Mouse (Mus musculus): ENCODE results near the gene Lrrc8e. TPM values are rescaled to one million over a fixed set of nuclear protein-coding genes. Genes with fewer than 3 reads are reported as not detected.

Gene Lrrc8e
- polyA plus RNA-seq, 1 experiment from 2014 or later, result 6.7 TPM

Other genes starting within 250 kb of the Lrrc8e start
- not detected in 2 replicates for gene Cd209f, start 121.0 kb upstream of the Lrrc8e start, polyA plus RNA-seq (2015; fragmentation: Nextera tagmentation; extraction: Ambion mirVana)
- gene Cd209g, start 92.7 kb upstream of the Lrrc8e start, polyA plus RNA-seq (2015; fragmentation: Nextera tagmentation; extraction: Ambion mirVana), result not detected in 2 replicates
- gene Evi5l, start 60.3 kb upstream of the Lrrc8e start, polyA plus RNA-seq (2015; fragmentation: Nextera tagmentation; extraction: Ambion mirVana), result 24.1 and 24.5 TPM in 2 replicates
- gene Prr36, start 9.4 kb upstream of the Lrrc8e start, polyA plus RNA-seq (2015; fragmentation: Nextera tagmentation; extraction: Ambion mirVana), result 4.4 and 4.5 TPM in 2 replicates
- 26.8 and 29.1 TPM in 2 replicates for gene Map2k7, start 11.9 kb downstream of the Lrrc8e start, polyA plus RNA-seq (2015; fragmentation: Nextera tagmentation; extraction: Ambion mirVana)
- 1.1 and 1.6 TPM in 2 replicates for gene Gm49320, start 12.0 kb downstream of the Lrrc8e start, polyA plus RNA-seq (2015; fragmentation: Nextera tagmentation; extraction: Ambion mirVana)
- gene Tgfbr3l, start 21.4 kb downstream of the Lrrc8e start, polyA plus RNA-seq (2015; fragmentation: Nextera tagmentation; extraction: Ambion mirVana), result 3.4 and 4.2 TPM in 2 replicates
- gene Snapc2, start 26.3 kb downstream of the Lrrc8e start, polyA plus RNA-seq (2015; fragmentation: Nextera tagmentation; extraction: Ambion mirVana), result 48.7 and 52.0 TPM in 2 replicates
- 54.4 and 58.0 TPM in 2 replicates for gene Ctxn1, start 32.4 kb downstream of the Lrrc8e start, polyA plus RNA-seq (2015; fragmentation: Nextera tagmentation; extraction: Ambion mirVana)
- gene Timm44, start 49.1 kb downstream of the Lrrc8e start, polyA plus RNA-seq (2015; fragmentation: Nextera tagmentation; extraction: Ambion mirVana), result 56.5 and 57.2 TPM in 2 replicates
- 18.2 and 25.8 TPM in 2 replicates for gene Ccl25, start 98.4 kb downstream of the Lrrc8e start, polyA plus RNA-seq (2015; fragmentation: Nextera tagmentation; extraction: Ambion mirVana)
- 197 and 224 TPM in 2 replicates for gene Elavl1, start 98.6 kb downstream of the Lrrc8e start, polyA plus RNA-seq (2015; fragmentation: Nextera tagmentation; extraction: Ambion mirVana)